Mouse (Mus musculus) kidney, embryonic 14.5 days (tissue): ENCODE data around the gene Hnrnpa2b1. TPM values are rescaled to one million over a fixed set of nuclear protein-coding genes. Genes with fewer than 3 reads are reported as not detected.

Source experiments
- ATAC-seq: fragments of 200-750 bp; cut with Nextera tagmentation; 2 replicates; pipeline ENCODE4 v1.8.0; 2017; ENCODE audit warnings: moderate number of reproducible peaks, mild to moderate bottlenecking, moderate TSS enrichment, moderate library complexity; ENCODE audit not compliant: low FRiP score, low TSS enrichment
- H3K27ac ChIP-seq: fragments of 300-500 bp; sonication (generic); 2 replicates; pipeline ENCODE4 v1.5.1; 2014; ENCODE audit warnings: low read depth, mild to moderate bottlenecking, low read length, moderate library complexity, mixed read lengths
- H3K27me3 ChIP-seq: fragments of 300-500 bp; sonication (generic); 2 replicates; pipeline ENCODE4 v1.6.1; 2014; ENCODE audit warnings: mild to moderate bottlenecking, low read length; ENCODE audit not compliant: control insufficient read depth, insufficient read depth
- H3K36me3 ChIP-seq: fragments of 300-500 bp; sonication (generic); 2 replicates; pipeline ENCODE4 v1.6.1; 2014; ENCODE audit warnings: low read length, mixed read lengths; ENCODE audit not compliant: control insufficient read depth, insufficient read depth
- H3K4me1 ChIP-seq: fragments of 300-500 bp; sonication (generic); 2 replicates; pipeline ENCODE4 v1.6.1; 2014; ENCODE audit warnings: low read length, mixed read lengths; ENCODE audit not compliant: control insufficient read depth, insufficient read depth
- H3K4me2 ChIP-seq: fragments of 300-500 bp; sonication (generic); replicated peaks from 2 replicates; pipeline ENCODE4 v1.6.1; 2014; ENCODE audit warnings: low read depth, mild to moderate bottlenecking, low read length
- H3K4me3 ChIP-seq: fragments of 300-500 bp; sonication (generic); 2 replicates; pipeline ENCODE4 v1.5.1; 2014; ENCODE audit warnings: mild to moderate bottlenecking, low read length
- H3K9ac ChIP-seq: fragments of 300-500 bp; sonication (generic); 2 replicates; pipeline ENCODE4 v1.6.1; 2014; ENCODE audit warnings: low read depth, mild to moderate bottlenecking, low read length, moderate library complexity
- H3K9me3 ChIP-seq: fragments of 300-500 bp; sonication (generic); 2 replicates; pipeline ENCODE4 v1.6.1; 2016; ENCODE audit warnings: low read length; ENCODE audit not compliant: control insufficient read depth
- WGBS: fragments of 180-500 bp; shearing (Covaris S2); extraction: QIAGEN DNeasy Blood & Tissue Kit; methylation state at CpG from one replicate; pipeline ENCODE4 v1.1.7; 2014; 5-methylcytosine and 5-hydroxymethylcytosine counted together
- polyA plus RNA-seq: library from polyadenylated mRNA; unstranded; fragments of >200 nt; fragmentation: Nextera tagmentation; extraction: Ambion mirVana; gene quantifications from 2 replicates; pipeline ENCODE4 v1.2.1, GENCODE M21; 2014

Gene Hnrnpa2b1
- polyA plus RNA-seq, 1 experiment from 2014 or later: 1,378 TPM

DNA sequence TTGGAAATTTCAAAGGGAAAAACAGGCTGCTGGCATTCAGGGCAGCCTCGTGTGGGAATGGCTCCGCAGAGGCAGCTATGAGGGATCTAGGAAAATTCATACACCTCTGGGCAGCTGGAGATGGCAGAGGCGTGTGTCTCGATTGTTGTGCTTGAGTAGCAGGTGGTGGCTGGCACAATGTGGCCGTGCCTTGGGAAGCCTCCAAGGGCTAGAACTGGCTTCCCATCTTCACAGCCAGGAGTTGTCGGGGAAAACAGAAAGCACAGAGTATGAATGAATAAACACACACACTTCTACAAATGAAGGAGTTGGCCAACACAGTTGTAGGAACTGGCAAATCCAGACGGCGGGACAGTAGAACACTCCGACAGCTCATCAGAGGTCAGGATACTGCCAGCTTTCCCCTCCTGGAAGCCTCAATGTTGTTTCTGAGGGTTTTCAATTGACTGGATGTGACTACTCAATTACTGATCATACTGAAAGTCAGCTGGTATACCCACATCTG lies 30.8 kb downstream of the Hnrnpa2b1 start:
- no peak for ATAC-seq
- Histone ChIP-seq H3K9ac (no peak overlapping the region), H3K4me3 (no peak overlapping the region), H3K27me3 (peaks cover 13% of the 10 kb centered on the region), H3K4me2 (no peak overlapping the region), H3K27ac (no peak overlapping the region), H3K36me3 (no peaks in the 10 kb centered on the region), H3K4me1 (no peaks in the 10 kb centered on the region), H3K9me3 (no peaks in the 10 kb centered on the region)
- 89% methylated on average over 9 of the region's 9 CpGs for WGBS

DNA sequence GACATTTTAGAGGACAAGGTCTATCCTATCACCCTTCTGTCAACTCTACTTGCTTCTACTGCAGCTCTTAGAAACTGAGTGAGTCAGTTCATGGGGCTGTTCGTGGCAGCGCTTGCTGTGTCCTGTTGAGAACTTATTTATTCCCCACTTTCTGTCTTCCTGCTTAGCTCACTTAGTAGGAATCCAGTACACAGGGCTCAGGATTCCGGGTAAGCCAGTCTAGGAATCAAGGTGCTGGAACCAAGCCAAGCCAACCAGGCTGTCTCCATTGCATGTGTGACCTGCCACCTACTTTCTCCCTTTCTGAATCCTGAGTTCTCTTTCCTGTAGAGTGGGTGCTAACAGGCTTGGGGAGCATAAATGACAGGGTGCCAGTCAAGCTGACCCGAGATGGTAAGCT lies 32.0 kb downstream of the Hnrnpa2b1 start:
- Histone ChIP-seq H3K4me1 (peaks cover 6% of the 10 kb centered on the region; the same call in 1 of the 2 replicates), H3K4me3 (no peak overlapping the region), H3K9me3 (no peaks in the 10 kb centered on the region), H3K27me3 (peaks cover 24% of the 10 kb centered on the region), H3K36me3 (no peaks in the 10 kb centered on the region), H3K9ac (no peak overlapping the region), H3K4me2 (no peak overlapping the region), H3K27ac (no peak overlapping the region)
- no peak for ATAC-seq
- WGBS: 77% methylated on average over 4 of the region's 4 CpGs

DNA sequence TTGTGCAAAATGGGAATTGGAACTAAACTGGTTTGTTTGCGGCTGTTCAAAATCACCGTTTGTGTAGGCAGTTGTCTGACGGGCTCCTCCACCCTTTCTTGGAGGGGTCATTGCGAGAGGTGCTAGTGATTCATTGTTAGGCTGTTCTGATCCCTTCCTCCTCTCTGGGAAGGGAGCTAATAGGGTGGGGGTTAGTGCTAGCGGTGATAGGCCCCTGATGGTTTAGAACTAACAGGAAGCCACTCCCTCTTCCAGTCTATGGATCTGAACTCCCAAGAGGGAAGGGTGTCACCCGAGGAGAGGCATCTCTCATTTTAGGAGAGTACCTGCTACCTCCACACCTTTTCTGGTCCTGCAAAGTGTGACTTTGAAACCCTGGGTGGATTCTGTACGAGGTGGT lies 35.4 kb downstream of the Hnrnpa2b1 start:
- no peak for ATAC-seq
- H3K27ac ChIP-seq: no peak overlapping the region
- peaks cover 39% of the 10 kb centered on the region for H3K27me3 ChIP-seq
- peaks cover 6% of the 10 kb centered on the region; the same call in 1 of the 2 replicates for H3K4me1 ChIP-seq
- no peak overlapping the region for H3K4me3 ChIP-seq
- H3K9ac ChIP-seq: no peak overlapping the region
- no peak overlapping the region for H3K4me2 ChIP-seq
- WGBS: 24% methylated on average over 7 of the region's 7 CpGs
- H3K9me3 ChIP-seq: no peaks in the 10 kb centered on the region
- H3K36me3 ChIP-seq: no peaks in the 10 kb centered on the region

DNA sequence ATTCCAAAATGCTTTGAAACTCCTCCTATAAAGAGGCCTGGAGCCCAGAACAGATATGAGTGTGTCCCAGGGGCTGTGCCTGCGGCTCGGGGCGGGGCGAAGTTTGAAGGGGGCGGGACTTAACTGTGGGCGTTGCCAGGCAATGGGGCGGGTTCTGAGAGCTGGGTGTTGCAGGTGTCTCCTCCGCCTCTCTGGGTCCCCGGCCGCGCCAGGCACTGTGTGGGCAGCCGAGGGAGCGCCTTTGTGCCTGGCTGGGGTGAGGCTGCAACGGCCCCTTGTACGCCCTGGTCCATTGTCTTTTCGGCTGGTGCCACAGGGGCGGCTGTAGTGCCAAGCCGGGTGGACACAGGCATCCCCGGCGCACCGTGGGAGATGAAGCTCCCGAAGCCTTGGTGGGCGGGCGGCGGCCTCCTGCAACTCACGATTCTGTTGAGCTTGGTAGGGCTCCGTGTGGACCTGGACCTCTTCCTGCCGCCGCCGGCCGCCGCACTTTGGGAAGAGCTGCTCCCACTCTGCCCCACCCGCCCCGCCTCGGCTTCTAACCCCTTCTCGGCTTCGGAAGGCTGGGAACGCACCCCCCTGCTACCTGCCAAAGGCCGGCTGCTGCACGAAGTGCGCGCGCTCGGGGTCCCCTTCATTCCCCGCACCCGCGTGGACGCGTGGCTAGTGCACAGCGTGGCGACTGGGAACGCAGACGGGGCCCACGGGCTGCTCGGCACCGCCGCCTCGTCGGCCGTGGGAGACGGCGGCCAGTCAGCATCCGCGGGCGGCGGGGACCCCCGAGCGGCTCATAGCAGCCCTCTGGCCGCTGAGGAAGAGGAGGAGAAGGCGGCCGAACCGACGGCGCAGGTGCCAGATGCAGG lies 36.9 kb downstream of the Hnrnpa2b1 start, which contains the start of gene Nfe2l3:
TSS of gene Nfe2l3 (plus strand) at position 136 of the 863 bp plus-strand sequence.
- no peak within 1 kb of the TSS for H3K27ac ChIP-seq
- peak within 1 kb of the TSS; percentile 53 for H3K4me3 ChIP-seq
- peak within 1 kb of the TSS; percentile 58 for H3K9ac ChIP-seq
- H3K9me3 ChIP-seq: no peaks in the 10 kb centered on the region
- peaks cover 39% of the 10 kb centered on the region for H3K27me3 ChIP-seq
- WGBS: under 1% methylated on average over 72 of the region's 74 CpGs
- H3K36me3 ChIP-seq: no peaks in the 10 kb centered on the region
- H3K4me1 ChIP-seq: peaks cover 6% of the 10 kb centered on the region; the same call in 1 of the 2 replicates
- peak within 1 kb of the TSS; percentile 84 for H3K4me2 ChIP-seq
- peak; percentile 85 for ATAC-seq

DNA sequence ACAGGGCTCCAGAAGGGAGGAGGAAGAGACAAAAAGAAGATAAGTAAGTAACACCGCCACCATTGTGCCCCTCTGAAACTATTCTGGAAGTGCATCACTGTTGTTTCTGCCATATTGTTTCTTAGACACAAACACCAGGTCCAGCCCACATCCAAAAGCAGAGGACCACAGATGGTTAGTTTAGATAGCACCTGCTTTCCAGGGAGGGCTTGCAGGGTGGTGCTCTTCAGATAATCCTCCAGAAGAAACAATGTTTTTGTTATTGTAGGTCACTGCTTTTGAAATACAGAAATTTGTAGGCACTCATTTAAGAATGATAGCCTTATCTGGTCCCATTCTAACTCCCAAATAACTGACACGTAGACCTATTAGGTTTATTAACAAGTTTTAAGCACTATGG lies 45.2 kb downstream of the Hnrnpa2b1 start:
- H3K4me3 ChIP-seq: no peak overlapping the region
- H3K9me3 ChIP-seq: no peaks in the 10 kb centered on the region
- no peaks in the 10 kb centered on the region for H3K36me3 ChIP-seq
- no peak for ATAC-seq
- 92% methylated on average over 2 of the region's 2 CpGs for WGBS
- H3K4me1 ChIP-seq: no peaks in the 10 kb centered on the region
- H3K4me2 ChIP-seq: no peak overlapping the region
- no peak overlapping the region for H3K27ac ChIP-seq
- no peaks in the 10 kb centered on the region for H3K27me3 ChIP-seq
- H3K9ac ChIP-seq: no peak overlapping the region

DNA sequence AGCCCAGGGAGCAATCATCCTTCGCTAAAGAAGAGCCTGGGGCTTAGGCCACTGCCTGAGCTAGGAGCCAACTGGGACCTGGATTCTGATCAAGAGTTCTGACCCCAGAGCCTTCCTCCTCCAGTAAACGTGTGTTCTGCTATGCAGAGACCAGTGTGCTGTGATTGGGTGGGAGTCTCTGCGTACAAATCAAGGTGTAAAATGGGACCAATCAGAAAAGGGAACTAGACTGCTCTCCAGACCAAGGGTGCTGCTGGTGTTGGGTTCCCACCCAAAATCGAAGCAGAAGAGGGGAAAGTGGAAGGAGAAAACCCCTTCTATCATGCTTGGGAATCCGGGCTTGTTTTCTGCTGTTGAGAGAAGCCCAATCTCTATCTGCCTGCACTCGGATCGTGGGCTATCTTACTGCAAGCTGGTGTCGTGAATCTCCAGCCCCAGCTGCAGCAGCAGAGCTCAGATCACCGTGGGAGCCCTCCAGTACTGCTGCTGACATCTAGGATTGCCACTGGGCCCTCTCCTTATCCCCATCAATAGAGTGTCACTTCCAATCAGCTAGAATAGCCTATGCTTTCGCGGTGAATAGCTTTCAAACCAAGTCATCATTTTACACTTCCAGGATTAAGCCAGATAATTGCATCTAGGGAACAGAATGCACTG lies 46.1 kb downstream of the Hnrnpa2b1 start:
- H3K36me3 ChIP-seq: no peaks in the 10 kb centered on the region
- no peak overlapping the region for H3K9ac ChIP-seq
- no peak overlapping the region for H3K4me2 ChIP-seq
- H3K4me3 ChIP-seq: no peak overlapping the region
- no peaks in the 10 kb centered on the region for H3K9me3 ChIP-seq
- no peaks in the 10 kb centered on the region for H3K27me3 ChIP-seq
- no peaks in the 10 kb centered on the region for H3K4me1 ChIP-seq
- H3K27ac ChIP-seq: no peak overlapping the region
- ATAC-seq: no peak
- 56% methylated on average over 11 of the region's 11 CpGs for WGBS

DNA sequence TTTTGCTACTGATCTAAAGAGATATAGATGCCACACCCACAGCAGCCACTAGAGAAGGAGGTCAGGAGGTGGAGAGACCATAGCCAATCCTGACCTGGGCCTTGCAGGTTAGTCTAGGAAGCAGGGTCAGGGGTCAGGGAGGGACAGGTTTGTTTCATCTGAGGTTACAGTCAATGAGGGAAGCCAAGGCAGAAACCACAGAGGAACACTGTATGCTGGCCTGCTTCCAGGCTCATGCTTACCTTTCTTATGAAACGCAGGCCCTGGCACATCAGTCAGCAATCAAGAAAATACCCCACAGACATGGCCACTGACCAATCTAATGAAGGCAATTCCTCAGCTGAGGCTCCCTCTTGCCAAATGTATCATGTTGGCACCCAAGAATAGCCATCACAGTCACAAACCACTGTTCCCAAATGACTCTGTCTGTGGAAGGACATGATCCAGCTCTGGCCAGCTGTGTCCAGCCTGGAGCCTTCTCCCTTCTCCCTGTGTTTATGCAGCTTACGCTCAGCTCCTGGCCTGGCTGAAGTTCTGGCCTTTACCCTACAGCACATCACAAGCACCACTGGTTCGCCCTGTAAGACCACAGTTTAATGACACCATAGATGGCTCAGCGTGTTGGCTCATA lies 52.3 kb downstream of the Hnrnpa2b1 start:
- Histone ChIP-seq H3K9ac (no peak overlapping the region), H3K27ac (no peak overlapping the region), H3K9me3 (no peaks in the 10 kb centered on the region), H3K4me2 (no peak overlapping the region), H3K36me3 (no peaks in the 10 kb centered on the region), H3K4me1 (no peaks in the 10 kb centered on the region), H3K27me3 (no peaks in the 10 kb centered on the region), H3K4me3 (no peak overlapping the region)
- WGBS: 86% methylated on average over 4 of the region's 4 CpGs
- ATAC-seq: no peak

DNA sequence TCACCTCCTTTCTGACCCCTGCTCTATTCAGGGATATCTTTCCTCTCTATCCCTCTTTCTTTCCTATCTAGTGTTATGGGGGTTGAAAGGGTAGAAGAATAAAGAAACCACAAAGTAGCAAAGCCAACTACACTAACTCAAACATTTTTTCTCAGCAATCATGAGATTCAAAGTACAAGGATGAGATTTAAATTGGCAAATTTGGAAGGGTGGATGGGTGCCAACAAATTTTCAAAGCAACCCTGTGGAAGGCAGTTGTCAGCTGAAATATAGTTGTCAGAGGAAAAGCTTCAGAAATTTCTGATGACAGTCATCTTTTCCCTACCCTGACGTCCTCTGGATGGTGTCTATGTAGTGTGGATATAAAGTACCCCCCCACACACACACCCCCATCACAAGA lies 53.3 kb downstream of the Hnrnpa2b1 start:
- WGBS: 63% methylated on average over 1 of the region's 1 CpGs
- no peak overlapping the region for H3K4me2 ChIP-seq
- no peak overlapping the region for H3K9ac ChIP-seq
- H3K27me3 ChIP-seq: no peaks in the 10 kb centered on the region
- no peak for ATAC-seq
- no peaks in the 10 kb centered on the region for H3K4me1 ChIP-seq
- no peaks in the 10 kb centered on the region for H3K36me3 ChIP-seq
- no peak overlapping the region for H3K4me3 ChIP-seq
- no peak overlapping the region for H3K27ac ChIP-seq
- H3K9me3 ChIP-seq: no peaks in the 10 kb centered on the region
